Mouse (Mus musculus): ENCODE data around the gene Lrrc74a. TPM values are rescaled to one million over a fixed set of nuclear protein-coding genes. Genes with fewer than 3 reads are reported as not detected.
A peak's percentile ranks its signal among the peaks of the same experiment; 100 is the strongest.

Gene Lrrc74a
- polyA plus RNA-seq, 1 experiment: not detected

DNA sequence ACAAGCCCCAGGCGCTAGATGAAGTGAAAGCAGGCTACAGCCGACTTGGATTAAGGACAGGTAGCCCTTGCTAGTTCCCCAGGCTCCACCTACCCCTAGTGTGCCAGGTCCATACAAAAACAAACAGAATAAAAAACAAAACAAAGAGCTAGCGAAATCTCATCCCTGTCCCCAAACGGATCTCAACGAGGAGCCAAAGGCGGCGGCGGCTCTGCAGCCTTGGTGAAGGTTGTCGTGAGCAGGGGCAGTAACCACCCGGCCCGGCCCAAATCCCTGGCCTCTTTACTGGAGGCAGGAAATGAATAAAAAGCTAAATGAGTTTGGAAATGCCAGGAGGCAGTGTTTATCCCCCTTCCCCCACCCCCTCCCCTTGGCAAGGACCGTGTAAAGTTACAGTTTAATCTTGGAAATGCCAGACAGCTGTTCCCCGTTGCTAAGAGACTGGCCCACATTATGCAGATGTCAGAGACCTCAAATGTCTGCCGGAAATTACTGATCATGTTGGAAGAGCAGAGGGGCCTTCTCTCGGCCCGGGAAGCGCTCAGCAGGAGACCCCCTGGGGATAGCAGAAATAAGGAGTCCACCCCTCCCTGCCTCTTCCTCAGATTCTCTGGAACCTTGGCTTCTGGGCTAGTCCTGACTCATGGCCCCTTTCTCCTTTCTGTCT, 68.0 kb downstream of the Lrrc74a start:
- peaks cover 17% of the 10 kb centered on the region for H3K4me1 ChIP-seq (ENCODE audit: control insufficient read depth, insufficient read depth, insufficient read length, low read length)

DNA sequence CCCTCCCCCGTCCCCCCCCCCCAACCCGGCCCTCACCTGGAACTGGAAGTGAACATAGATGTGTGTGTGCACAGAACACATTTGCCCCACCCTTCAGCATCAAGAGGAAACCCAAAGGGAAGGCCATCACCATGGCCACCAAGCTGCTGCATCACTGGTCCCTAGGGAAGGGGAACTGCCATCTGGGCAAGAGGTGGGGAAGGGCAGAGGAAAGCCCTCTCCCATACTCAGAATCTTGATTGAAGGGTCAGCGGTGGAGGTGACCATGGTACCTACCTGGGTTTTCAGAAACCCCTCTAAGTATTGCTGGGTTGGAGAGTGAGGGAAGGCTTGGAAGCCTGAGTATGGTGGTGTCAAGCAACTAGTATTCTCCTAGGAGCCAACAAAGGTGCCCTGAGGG, 68.7 kb downstream of the Lrrc74a start:
- no peak overlapping the region for H3K27ac ChIP-seq (replicated peaks; ENCODE audit: low read depth, low read length)
- peaks cover 17% of the 10 kb centered on the region for H3K4me1 ChIP-seq (ENCODE audit: control insufficient read depth, insufficient read depth, insufficient read length, low read length)
- H3K4me3 ChIP-seq (ENCODE audit: insufficient read depth, low read depth, low read length): no peak overlapping the region

More for the DNA sequence above, 68.0 kb downstream of the Lrrc74a start:
- 0 out of 2 replicates have a peak overlapping the region, but pooled peaks have one; percentile 1 for H3K4me3 ChIP-seq (ENCODE audit: insufficient read depth, low read depth, low read length)
- peak overlapping the region; percentile 58 for H3K27ac ChIP-seq (replicated peaks; ENCODE audit: low read depth, low read length)

DNA sequence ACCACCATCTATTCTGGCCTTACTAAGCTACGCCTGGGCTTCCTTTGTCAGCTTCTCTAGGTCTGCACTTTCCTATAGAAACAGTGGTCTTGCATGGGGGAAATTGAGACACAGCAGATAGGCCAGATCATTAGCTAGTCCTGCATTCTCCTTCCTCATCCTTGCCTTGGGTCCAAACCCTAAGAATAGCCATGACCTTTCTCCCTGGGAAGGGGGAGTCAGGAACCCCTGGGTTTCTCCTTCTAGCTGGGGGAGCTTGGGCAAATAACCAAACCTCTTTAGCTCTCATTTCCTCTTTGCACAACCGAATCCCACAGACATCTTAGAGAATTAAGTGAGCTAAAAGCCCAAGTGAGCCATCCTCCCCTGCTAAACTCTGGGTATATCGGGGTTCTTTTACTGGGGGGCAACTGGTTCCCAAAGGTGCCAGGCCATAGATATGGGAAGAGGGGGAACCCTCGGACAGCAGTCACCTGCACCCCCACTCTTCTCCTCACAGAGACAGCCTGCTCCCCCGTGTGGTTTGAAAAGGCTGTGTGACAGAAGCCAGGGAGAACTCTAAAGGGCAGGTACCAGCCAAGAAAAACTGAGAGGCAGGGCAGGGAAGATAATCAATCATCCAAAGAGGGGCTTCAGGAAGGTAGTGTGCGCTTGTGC, 69.6 kb downstream of the Lrrc74a start:
- H3K27ac ChIP-seq (replicated peaks; ENCODE audit: low read depth, low read length): peak overlapping the region; percentile 9; the same call in 1 of the 2 replicates
- H3K4me1 ChIP-seq (ENCODE audit: control insufficient read depth, insufficient read depth, insufficient read length, low read length): peaks cover 17% of the 10 kb centered on the region
- no peak overlapping the region for H3K4me3 ChIP-seq (ENCODE audit: insufficient read depth, low read depth, low read length)

DNA sequence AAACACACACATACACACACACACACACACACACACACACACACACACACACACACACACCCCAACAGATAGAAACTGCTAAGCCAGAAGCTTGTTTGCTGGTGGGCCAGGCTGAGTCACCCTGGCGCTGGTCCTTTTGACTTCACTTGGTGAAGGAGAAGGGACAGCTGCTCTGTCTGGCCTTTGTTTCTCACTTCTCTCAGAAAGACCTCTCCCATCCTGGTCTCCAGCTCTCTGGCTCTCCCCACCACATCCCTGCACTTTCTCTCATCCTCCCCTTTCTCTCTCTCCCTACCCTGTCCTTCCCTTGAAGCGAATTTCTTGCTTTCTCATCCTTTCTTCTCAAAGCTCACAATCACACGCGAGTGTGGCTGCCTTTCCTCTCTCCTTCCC, 70.1 kb downstream of the Lrrc74a start:
- H3K27ac ChIP-seq (replicated peaks; ENCODE audit: low read depth, low read length): peak overlapping the region; percentile 17; the same call in 1 of the 2 replicates
- H3K4me3 ChIP-seq (ENCODE audit: insufficient read depth, low read depth, low read length): no peak overlapping the region
- H3K4me1 ChIP-seq (ENCODE audit: control insufficient read depth, insufficient read depth, insufficient read length, low read length): peaks cover 12% of the 10 kb centered on the region

DNA sequence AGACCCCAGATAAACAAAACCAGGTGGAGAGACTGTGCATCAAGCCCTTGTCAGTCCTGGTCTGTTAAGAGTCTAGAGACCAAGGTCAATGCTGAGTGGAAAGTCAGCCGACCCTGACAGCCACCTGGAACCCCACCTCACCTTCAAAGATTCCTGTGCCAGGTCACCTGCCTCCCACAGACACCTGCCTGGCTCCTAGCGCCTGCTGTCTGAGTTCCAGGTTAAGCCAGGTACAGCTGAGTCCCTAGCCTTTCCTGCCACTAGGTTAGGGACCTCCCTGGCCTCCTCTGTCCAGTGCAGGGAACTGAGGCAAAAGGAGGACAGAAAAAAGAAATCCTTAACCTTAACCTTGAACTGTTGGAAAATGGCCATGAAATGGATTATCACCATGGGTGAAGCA, 70.7 kb downstream of the Lrrc74a start:
- Histone ChIP-seq H3K4me3 (ENCODE audit: insufficient read depth, low read depth, low read length) (no peak overlapping the region), H3K27ac (replicated peaks; ENCODE audit: low read depth, low read length) (no peak overlapping the region), H3K4me1 (ENCODE audit: control insufficient read depth, insufficient read depth, insufficient read length, low read length) (peaks cover 9% of the 10 kb centered on the region)

DNA sequence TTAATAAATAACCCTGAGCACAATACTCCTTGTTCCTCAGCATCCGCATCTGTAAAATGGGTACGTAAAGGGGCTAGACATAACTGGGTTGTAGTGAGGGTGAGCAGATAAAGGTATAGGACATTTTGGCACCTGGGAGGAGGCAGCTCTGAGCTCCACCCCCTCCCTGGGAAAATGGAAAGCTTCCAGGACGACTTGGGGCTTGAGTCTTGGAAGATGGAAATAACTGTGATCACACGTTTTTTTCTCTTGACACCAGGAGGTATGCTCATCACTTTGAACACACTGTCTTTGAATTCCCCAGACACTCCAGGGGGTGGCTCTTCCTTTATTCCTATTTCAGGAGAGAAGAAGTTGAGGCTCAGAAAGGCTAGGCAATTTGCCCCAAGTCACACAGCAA, 71.1 kb downstream of the Lrrc74a start:
- H3K4me1 ChIP-seq (ENCODE audit: control insufficient read depth, insufficient read depth, insufficient read length, low read length): peaks cover 7% of the 10 kb centered on the region

DNA sequence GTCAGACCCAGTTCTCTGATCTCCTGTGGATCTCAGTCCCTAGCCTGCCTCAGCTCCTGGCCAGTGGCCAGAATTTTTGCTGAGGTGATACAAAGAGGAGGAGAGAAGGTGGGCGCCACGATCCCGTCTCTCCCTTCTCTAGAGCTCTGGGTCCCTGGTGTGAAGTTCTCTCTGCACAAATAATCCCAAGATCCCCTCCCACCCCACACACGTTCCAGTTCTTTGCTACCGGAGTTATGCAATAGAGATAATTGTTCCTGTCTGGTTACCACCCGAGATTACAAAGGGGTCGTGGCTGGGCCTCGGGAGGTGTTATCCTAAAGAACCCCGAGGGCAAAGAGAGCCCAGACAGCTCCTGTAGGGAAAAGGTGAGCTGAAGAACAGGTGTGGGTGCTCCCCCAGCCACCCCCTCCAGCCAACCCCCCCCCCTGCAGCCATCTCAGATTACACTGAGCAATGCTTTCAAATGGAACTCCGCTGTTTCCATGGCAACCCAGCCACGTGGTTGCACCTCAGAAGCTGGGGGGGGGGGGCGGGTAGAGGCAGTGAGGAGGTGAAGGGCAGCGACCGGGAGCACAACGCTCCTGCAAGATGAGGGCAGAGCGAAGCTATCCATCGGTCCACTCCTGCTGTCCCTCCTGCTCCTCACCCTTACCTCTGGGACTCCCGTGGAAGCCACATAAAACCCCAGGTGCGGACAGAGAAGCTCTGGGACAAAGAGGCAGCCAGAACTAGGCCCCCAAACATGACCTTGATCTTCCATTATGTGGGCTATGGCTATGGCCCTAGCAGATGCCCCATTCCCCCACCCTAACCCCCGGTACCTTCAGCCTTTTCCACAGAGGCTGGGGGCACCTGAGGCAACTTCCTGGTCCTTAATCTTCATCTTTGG, 72.1 kb downstream of the Lrrc74a start:
- H3K4me3 ChIP-seq (ENCODE audit: insufficient read depth, low read depth, low read length): no peak overlapping the region
- no peak overlapping the region for H3K27ac ChIP-seq (replicated peaks; ENCODE audit: low read depth, low read length)
- peaks cover 11% of the 10 kb centered on the region for H3K4me1 ChIP-seq (ENCODE audit: control insufficient read depth, insufficient read depth, insufficient read length, low read length)

More for the DNA sequence above, 71.1 kb downstream of the Lrrc74a start:
- H3K4me3 ChIP-seq (ENCODE audit: insufficient read depth, low read depth, low read length): no peak overlapping the region
- H3K27ac ChIP-seq (replicated peaks; ENCODE audit: low read depth, low read length): no peak overlapping the region

DNA sequence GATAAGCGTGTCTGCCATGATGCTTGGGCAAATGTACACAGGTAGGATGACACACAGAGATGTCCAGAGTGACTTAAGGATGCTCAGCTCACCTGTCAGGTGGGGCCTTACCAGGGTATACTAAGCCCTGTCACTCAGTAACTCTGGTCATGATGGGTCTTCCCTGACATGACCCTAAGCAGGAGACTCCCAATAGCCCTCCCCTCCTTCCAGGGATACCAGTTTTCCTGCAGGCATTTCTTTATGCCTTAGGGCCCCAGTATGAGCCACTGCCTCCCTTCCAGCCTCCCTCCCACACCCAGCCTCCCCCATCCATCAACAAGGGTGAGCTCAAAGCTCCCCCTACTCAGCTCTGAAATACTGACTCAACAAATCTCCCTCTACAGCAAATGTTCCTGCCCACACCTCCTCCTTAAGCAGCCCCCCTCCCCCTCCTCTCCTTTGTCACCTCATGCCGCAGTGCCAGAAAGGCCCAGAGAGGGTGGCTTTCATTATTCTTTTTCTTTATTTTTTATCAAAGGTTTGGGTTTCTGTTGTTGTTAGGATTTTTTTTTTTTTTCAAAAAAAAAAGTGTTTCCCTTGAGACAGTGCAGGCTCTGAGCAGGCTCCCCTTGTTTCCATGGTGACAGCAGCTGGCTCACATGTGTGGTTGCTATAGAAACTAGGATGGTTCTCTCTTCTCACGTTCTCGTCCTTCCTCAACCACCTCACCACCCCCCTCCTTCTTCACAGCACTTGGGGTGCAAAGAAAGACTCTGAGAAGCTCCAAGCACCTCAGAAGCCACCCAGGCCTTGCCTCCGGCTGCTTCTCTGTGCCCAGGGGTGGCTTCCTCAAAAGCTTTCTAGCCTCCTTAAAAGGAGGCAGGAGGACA, 73.0 kb downstream of the Lrrc74a start:
- H3K4me3 ChIP-seq (ENCODE audit: insufficient read depth, low read depth, low read length): no peak overlapping the region
- H3K27ac ChIP-seq (replicated peaks; ENCODE audit: low read depth, low read length): no peak overlapping the region
- H3K4me1 ChIP-seq (ENCODE audit: control insufficient read depth, insufficient read depth, insufficient read length, low read length): peaks cover 5% of the 10 kb centered on the region

DNA sequence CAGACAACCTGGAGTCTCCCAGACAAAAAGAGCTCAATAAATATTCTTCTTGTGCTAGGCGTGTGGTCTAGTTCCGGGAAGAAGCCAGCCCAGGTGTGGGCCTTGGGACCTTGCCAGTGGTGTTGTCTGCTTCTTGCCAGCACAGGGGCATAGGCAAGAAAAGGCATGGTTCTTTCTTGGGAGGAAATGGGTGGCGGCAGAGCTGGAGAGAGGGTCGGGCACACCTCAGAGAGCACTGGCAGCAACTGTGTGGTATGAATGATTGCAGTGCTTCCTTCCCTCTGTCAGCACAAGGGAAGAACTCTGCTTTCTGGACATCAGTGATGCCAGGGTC, 73.6 kb downstream of the Lrrc74a start:
- peaks cover 5% of the 10 kb centered on the region for H3K4me1 ChIP-seq (ENCODE audit: control insufficient read depth, insufficient read depth, insufficient read length, low read length)
- no peak overlapping the region for H3K27ac ChIP-seq (replicated peaks; ENCODE audit: low read depth, low read length)
- H3K4me3 ChIP-seq (ENCODE audit: insufficient read depth, low read depth, low read length): no peak overlapping the region

DNA sequence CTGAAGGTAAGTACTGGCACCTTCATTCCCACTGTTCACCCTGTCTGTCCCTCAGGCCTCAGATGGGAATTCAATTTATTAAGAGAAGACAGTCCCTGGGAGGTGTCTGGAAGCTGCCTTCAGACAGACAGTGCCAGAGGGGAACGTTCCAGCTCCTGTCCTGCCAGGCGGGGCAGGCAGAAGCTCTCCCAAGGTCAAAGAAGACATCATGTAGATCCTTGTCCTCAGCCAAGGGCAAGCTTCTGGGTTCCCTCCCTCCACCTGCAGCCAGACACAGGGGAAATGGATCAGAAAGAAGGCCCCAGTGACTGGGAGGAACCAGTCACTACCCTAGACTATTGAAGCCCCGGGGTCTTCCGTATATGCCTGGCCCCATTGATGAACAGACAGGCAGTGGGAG, 74.7 kb downstream of the Lrrc74a start:
- peaks cover 5% of the 10 kb centered on the region for H3K4me1 ChIP-seq (ENCODE audit: control insufficient read depth, insufficient read depth, insufficient read length, low read length)
- no peak overlapping the region for H3K4me3 ChIP-seq (ENCODE audit: insufficient read depth, low read depth, low read length)
- no peak overlapping the region for H3K27ac ChIP-seq (replicated peaks; ENCODE audit: low read depth, low read length)

DNA sequence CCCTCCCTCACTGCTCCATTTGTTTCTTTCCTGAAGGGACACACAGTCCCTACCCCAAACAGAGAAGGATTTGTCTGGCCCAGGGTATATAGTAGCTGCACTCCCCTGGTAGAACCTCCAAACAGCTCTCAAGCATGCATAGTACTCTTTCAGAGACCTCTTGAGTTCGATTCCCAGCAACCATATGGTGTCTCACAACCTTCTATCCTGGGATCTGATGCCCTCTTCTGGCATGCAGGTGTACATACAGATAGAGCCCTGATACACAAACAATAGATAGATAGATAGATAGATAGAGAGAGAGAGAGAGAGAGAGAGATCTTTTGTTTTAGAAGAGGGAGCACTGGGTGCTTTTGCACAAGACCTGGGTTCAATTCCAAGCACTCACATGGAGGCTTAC, 75.9 kb downstream of the Lrrc74a start:
- Histone ChIP-seq H3K4me1 (ENCODE audit: control insufficient read depth, insufficient read depth, insufficient read length, low read length) (peaks cover 9% of the 10 kb centered on the region), H3K27ac (replicated peaks; ENCODE audit: low read depth, low read length) (no peak overlapping the region), H3K4me3 (ENCODE audit: insufficient read depth, low read depth, low read length) (no peak overlapping the region)

DNA sequence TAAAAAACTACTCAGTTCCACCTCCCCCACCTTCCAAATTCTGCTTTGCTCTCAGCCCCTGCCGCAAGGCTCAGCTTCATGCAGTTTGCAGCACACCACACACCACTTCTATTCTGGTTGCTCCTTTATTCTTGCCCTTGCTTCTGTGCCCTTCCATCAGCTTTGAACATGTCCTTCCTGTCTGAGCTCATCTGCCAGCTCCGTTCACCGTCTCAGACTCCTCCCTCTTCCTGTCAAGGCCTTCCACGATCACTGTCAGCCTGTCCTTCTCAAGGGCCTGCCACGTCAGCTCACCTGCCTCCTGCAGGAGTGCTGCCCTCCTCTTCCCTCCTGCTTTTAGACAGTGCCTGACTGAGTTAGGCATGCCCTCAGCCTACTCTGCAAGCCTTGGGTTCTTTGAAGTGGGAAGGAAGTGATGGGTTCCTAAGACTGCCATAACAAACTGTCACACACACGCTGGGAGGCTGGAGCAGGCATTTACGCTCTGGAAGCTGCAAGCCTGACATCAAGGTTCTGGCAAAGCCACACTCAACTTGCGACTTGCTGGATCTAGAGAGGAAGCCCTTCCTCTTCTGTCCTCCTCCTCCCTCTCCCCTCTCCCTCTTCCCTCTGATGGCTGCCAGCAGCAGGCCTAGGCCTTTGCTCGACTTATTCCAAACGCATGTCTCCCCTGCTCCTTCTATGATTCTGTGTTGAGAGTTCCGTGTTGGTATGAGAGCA, 76.7 kb downstream of the Lrrc74a start:
- peaks cover 9% of the 10 kb centered on the region for H3K4me1 ChIP-seq (ENCODE audit: control insufficient read depth, insufficient read depth, insufficient read length, low read length)
- H3K27ac ChIP-seq (replicated peaks; ENCODE audit: low read depth, low read length): peak overlapping the region; percentile 49
- no peak overlapping the region for H3K4me3 ChIP-seq (ENCODE audit: insufficient read depth, low read depth, low read length)

DNA sequence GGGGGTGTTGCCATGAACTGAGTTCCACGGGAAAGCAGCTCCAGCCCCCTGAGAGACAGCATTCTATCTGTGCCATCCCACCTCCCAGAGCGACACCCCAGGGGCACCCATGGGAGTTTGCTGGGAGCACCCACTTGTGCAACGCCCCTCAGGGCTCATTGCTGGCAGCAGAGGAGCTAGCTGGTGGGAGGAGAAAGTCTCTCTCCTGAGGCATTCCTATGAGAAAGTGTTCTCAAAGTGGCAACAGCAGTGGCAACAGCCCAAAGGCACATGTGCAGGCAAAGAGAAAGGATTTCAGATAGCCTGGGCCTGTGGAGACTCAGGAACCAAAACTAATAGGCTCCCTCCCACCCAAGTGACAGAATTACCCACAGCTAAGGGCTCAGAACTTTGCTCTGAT, 78.6 kb downstream of the Lrrc74a start:
- Histone ChIP-seq H3K27ac (replicated peaks; ENCODE audit: low read depth, low read length) (no peak overlapping the region), H3K4me3 (ENCODE audit: insufficient read depth, low read depth, low read length) (no peak overlapping the region), H3K4me1 (ENCODE audit: control insufficient read depth, insufficient read depth, insufficient read length, low read length) (peaks cover 26% of the 10 kb centered on the region)
